Mouse (Mus musculus) layer of hippocampus, adult 2 months (tissue): ENCODE measurements around the gene Thbs3. TPM values are rescaled to one million over a fixed set of nuclear protein-coding genes. Genes with fewer than 3 reads are reported as not detected.

Source experiments
- DNase-seq, 2 experiments: peaks; one replicate each; pipeline ENCODE4 v3.0.0; 2022; ENCODE audit warnings: low spot score in 2 of 2
- H3K27ac ChIP-seq: fragments of 200-600 bp; 2 replicates; pipeline ENCODE4 v1.8.1; 2022
- H3K4me3 ChIP-seq: fragments of 200-600 bp; 2 replicates; pipeline ENCODE4 v1.8.1; 2022; ENCODE audit warnings: mild to moderate bottlenecking
- CTCF ChIP-seq: fragments of 200-600 bp; conservative IDR thresholded peaks from 2 replicates; pipeline ENCODE4 v1.8.1; 2022; ENCODE audit warnings: antibody characterized with exemption, mild to moderate bottlenecking, moderate library complexity
- total RNA-seq, 2 experiments: library from RNA; stranded (reverse); gene quantifications; 2 replicates each; pipeline ENCODE4 v1.2.3; 2021

Thbs3 gene
- total RNA-seq, 2 experiments from 2014 or later: 42.6 to 43.8 TPM

DNA sequence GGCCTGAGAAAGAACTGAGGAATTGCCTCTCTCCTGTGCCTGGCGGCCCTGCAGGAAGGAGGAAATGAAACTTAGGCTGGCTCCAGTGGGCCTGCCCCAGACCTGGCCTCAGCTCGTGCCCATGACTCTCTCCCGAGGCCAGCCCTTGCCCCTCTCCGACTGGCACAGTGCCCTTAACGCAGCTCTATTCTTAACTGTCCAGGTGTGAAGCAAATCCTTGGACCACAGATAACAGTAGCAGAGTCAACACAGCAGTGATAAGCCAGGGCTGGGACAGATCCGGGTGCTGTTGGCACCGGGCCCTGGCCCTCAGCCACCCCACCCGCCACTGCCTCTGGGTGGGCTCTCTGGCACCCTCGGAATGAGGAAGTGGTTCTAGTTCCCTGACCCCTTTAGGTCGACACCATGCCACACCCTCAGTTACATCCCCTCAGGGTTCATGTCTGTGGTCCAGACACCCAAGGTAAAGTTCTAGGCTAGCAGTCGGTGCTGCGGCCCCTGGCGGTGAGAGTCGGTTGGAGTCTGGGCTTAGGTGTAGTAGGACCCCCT lies 18.7 kb downstream of the Thbs3 start:
- no peak overlapping the region for H3K4me3 ChIP-seq
- TF ChIP-seq CTCF: no peak
- no peak overlapping the region for H3K27ac ChIP-seq

DNA sequence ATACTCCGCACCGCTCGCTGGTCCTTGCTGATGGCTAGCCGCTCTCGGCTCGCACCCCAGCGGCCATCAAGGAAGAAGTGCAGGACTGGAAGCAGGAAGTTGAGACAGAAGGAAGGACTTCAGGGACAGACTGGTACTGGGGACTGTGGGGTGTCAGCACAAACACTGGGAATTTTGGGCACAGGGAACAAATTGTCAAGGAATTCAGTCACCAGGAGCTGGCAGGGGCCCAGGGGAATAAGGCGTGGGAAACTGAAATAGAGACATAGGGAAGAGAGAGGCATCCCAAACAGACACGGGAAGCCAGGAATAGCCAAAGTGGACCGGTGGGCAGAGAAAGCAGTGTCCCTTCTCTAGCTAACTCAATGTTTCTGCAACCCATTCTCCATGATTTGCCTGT lies 21.5 kb downstream of the Thbs3 start:
- Histone ChIP-seq H3K4me3 (no peak overlapping the region), H3K27ac (no peak overlapping the region)
- no peak for DNase-seq
- TF ChIP-seq CTCF: no peak

More for the DNA sequence above, 18.7 kb downstream of the Thbs3 start:
- no peak for DNase-seq

DNA sequence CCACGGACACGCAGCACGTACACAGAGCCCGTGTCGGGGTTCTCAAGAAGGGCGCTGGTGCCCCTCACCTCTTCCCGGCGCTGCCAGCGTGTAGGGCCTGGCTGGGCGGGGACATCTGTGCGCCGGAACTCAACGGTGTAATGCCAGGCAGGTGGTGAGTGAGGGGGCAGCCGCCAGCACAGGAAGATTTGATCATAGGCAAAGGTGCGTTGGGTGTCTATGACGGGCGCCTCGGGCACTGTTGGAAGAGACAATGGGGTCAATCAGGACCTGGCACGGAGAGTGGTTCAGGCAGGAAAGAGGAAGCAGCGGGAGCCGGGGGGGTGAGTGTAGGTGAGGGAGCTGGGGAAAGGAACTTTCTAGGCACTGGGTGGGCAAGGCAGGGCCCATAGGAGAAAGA lies 22.7 kb downstream of the Thbs3 start:
- DNase-seq: no peak
- no peak overlapping the region for H3K27ac ChIP-seq
- no peak overlapping the region for H3K4me3 ChIP-seq
- no peak for TF ChIP-seq CTCF

DNA sequence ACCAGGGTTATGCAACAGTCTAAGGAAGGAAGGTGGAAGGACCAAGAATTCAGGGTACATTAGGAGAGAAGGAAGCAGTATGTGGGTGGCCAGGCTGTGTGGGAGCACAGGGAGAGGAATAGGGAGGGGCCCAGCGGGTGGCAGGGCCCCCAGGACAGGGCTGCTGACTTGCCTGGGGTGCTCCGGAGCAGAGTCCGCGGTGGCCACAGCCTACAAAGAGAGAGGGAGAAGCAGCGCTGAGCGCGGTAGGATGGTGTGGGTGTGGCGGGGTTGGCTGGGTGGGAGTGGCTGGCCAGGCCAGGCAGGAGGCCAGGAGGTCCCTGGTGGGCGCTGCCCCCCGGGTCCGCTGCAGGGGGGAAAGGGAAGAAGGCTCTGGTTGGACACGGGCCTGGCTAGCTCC lies 23.5 kb downstream of the Thbs3 start:
- TF ChIP-seq CTCF: no peak
- Histone ChIP-seq H3K27ac (no peak overlapping the region; the same call in 1 of the 2 replicates), H3K4me3 (no peak overlapping the region)
- DNase-seq: no peak

DNA sequence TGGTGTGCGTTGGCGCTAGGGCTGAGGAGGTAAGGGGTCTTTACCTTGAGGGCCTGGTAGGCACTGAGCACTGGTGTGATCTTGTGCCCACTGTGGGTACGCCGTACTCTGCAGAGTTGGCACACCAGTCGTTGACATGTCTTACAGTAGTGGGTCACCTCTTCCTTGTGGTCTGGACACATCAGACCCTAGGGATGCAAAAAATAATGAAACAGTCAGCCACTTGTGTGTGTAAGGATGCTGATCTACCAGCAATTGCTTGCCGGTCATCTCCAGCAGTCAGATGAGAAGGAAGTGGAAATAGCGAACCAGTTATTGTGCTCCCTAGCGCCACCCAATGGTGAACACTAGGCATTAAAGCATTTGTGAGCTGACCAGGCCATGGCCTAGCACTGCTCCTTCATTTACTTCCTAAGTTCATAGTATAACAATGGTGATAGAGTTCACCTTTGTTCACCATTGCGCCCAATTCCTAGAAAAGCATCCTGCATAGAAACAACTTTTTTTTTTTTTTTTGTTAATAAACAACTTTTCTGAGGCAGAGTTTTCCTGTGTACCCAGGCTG lies 27.4 kb downstream of the Thbs3 start:
- no peak overlapping the region for H3K27ac ChIP-seq
- H3K4me3 ChIP-seq: no peak overlapping the region; the same call in 1 of the 2 replicates
- DNase-seq: peak in 1 of 2 experiments; percentile 76
- TF ChIP-seq CTCF: peak; percentile 87

DNA sequence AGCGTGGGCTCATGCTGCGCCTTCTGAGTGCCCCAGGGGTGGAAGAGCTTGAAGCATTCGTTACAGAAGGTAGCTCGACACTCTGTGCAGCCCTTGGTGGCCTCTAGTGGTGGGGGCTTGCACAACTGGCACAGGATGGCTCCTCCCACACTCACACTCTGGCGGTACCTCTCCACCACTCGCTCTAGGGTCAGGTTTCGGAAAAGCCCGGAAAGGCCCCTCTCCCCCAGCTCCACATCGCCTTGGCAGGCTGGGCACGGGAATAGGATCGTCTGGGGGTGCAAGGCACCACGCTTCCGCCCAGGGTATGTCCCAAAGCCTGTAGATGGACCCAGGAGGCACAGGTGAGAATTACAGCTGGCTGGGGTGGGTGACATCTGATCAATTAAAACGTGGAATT lies 28.6 kb downstream of the Thbs3 start:
- Histone ChIP-seq H3K4me3 (peak overlapping the region; percentile 89), H3K27ac (peak overlapping the region; percentile 98; the same call in 1 of the 2 replicates)
- no peak for DNase-seq
- peak; percentile 65 for TF ChIP-seq CTCF

DNA sequence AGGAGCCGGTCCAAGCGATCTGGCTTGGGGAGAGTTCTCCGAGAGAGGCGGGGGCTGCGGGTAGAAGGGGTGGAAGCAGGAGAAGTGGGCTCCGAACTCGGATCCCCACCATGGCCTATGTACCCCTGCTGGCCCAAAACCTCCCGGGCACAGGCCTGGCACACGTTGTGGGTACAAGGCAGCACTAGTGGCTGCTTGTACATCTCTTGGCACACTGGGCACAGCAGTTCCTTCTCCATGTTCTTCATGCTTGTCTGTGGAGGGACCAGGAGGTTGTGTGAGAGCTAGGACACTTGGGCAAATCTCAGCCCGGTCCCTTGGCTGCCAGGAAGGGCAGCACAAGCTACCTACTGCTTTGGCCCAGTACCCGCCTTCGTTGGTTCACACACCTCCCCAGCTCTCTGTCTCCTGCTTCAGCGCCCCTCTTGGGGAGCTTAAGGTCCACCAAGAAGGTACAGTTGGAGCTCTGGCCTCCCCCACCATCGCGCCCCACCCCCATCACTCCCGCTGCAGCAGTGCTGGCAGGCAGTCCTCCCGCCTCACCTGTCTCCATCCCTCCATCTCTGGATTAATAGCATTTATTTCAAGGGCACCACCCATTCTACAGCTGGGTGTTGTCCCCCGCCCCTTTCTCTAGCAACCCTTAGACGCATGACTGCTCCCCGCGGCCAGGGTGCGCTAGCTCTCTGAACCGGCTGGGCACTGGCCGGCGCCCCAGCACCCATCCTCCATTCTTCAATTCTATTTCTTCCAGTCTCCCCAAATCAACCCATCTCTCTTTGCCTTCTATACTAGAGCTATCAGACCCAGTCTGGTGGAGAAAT lies 29.4 kb downstream of the Thbs3 start:
- Histone ChIP-seq H3K27ac (peak overlapping the region; percentile 98), H3K4me3 (peak overlapping the region; percentile 89)
- TF ChIP-seq CTCF: peak; percentile 64
- DNase-seq: no peak

DNA sequence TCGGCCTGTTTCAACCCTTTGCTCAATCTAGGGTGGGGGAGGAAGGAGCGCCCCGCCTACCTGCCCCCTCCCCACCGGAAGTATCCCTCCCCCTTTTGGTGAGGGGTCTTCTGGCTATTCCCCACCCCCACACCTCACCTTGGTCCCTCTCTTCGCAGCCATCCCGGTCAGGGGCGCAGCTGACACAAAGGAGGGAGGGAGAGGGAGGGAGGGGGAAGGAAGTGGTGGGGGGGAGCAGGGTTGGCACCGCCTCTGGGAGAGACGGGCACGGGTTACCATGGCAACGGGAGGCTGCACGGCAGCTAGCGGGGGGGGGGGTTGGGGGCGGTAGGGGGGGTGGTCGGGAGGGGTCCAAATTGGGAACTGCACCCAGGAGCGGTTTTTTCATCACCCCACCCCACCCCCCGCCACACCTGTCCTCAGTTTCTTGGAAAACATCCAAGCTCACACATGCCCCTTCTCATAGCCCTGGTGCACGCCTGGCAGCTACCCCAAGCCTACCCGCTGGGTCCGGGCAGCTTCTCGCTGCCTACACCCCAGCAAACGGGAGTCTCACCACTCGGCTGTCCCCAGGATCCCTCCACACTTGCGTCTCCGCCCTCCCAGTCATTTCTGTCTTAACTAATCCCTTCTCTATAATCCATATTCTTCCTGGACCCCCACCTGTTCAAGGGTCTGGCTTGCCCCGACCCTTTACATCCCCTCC lies 30.2 kb downstream of the Thbs3 start:
- DNase-seq: peak in 1 of 2 experiments; percentile 68
- no peak for TF ChIP-seq CTCF
- Histone ChIP-seq H3K4me3 (peak overlapping the region; percentile 89), H3K27ac (peak overlapping the region; percentile 98)

DNA sequence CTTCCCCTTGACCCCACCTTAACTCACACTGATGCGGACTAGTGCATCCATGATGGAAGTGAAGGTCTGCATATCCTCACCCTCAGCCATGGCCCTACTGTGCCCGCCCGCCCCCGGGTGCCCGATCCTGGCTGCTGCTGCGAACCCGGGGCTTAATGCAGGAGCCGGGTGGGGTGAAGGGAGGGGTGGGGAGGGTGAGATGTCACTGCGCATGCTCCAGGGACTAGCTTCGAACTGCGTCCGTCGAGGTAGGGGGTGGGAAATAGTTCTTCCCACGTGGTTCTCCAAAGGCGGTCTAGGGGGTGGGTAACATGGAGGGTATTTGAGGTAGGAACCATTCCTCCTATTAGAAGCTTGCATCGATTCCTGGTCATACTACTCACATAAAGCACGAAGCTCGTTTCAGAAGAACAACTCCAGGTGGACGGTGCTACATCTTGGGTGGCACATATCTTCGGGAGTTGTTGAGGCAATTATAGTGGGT lies 30.8 kb downstream of the Thbs3 start, which contains the start of gene Krtcap2:
Gene Krtcap2 (plus strand): TSS at position 279 of the 484 bp plus-strand sequence.
- Histone ChIP-seq H3K27ac (peak within 1 kb of the TSS; percentile 98), H3K4me3 (peak within 1 kb of the TSS; percentile 89)
- no peak for TF ChIP-seq CTCF
- DNase-seq: peak; percentile 78 to 85

DNA sequence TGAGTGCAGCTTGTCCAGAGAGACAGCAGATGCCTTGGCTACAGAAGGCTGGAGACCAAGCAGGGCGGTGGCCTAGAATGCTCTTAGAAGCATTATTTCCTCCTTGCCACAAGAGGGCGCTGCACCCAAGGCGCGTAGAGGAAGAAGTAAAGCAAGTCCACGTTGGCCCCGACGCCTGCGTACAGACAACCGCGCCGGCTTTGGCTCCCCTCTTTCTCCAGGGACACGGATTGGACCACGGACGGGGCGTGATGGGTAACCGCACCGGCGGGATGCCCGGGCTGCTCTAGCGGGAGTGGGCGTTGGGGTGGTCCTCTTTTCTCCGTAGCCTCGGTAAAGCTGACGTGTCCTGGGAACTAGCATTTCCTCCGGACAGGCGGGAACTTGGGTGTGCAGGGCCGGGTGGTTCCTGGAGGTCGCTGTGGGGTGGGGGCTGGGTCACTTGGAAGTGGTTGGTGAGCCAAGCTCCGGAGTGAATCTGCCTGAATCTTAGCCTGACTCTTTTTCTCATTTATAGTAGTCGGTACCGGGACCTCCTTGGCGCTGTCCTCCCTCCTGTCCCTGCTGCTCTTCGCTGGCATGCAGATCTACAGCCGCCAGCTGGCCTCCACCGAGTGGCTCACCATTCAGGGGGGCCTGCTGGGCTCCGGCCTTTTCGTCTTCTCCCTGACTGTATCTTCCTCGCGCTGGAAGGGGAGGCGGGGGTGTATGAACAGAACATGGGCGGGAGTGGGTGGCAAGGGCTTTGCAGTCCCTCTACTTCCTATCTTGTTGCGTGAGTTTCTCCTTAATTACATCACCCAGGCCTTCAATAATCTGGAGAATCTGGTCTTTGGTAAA lies 31.5 kb downstream of the Thbs3 start, which contains the start of gene Trim46:
Gene Trim46 (minus strand): TSS at position 49 of the 840 bp plus-strand sequence.
- TF ChIP-seq CTCF: peak; percentile 96
- Histone ChIP-seq H3K27ac (peak within 1 kb of the TSS; percentile 98), H3K4me3 (peak within 1 kb of the TSS; percentile 89)

DNA sequence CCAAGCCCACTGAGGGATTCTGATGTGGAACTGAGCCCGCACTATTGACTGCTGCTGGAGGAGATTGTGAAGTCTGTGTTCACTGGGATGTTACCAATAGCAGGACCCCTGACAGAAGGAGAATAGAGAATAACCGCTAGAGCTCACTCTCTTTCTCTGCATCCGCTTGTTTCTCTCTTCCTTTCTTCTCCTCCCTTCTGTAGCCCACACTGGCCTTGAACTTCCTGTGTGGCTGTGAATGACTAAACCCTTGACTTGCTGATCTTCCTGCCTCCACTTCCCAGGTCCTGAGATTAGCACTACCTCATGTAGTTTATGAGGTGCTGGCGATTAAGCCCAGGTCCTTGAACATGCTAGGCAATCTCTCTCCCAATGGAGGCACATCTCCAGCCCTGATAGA lies 32.5 kb downstream of the Thbs3 start:
- DNase-seq: no peak
- H3K27ac ChIP-seq: no peak overlapping the region
- no peak overlapping the region for H3K4me3 ChIP-seq
- no peak for TF ChIP-seq CTCF

More for the DNA sequence above, 31.5 kb downstream of the Thbs3 start, which contains the start of gene Trim46:
- peak; percentile 89 to 91 for DNase-seq
